Mouse (Mus musculus): Measurements from ENCODE around the gene Abca12. TPM values are rescaled to one million over a fixed set of nuclear protein-coding genes. Genes with fewer than 3 reads are reported as not detected.
A peak's percentile ranks its signal among the peaks of the same experiment; 100 is the strongest.

The Abca12 gene
- total RNA-seq, 2 experiments from 2014 or later: not detected

GRCm38 (mm10) chr1:71338548-71339340 lies 76.0 kb downstream of the Abca12 start:
- ATAC-seq (replicated peaks; ENCODE audit: poor library complexity): no peak

GRCm38 (mm10) chr1:71330349-71330748 lies 84.4 kb downstream of the Abca12 start:
- ATAC-seq (replicated peaks; ENCODE audit: poor library complexity): peak; percentile 60

- ATAC-seq (replicated peaks; ENCODE audit: poor library complexity): no peak
Measured at GRCm38 (mm10) chr1:71312171-71312570, 102.5 kb downstream of the Abca12 start.

GRCm38 (mm10) chr1:71310614-71311013 lies 104.1 kb downstream of the Abca12 start:
- no peak for ATAC-seq (replicated peaks; ENCODE audit: poor library complexity)

GRCm38 (mm10) chr1:71307362-71307761 lies 107.3 kb downstream of the Abca12 start:
- no peak for ATAC-seq (replicated peaks; ENCODE audit: poor library complexity)

GRCm38 (mm10) chr1:71306196-71306595 lies 108.5 kb downstream of the Abca12 start:
- ATAC-seq (replicated peaks; ENCODE audit: poor library complexity): no peak

GRCm38 (mm10) chr1:71304588-71304987 lies 110.1 kb downstream of the Abca12 start:
- no peak for ATAC-seq (replicated peaks; ENCODE audit: poor library complexity)

GRCm38 (mm10) chr1:71297021-71297420 lies 117.7 kb downstream of the Abca12 start:
- ATAC-seq (replicated peaks; ENCODE audit: poor library complexity): no peak

GRCm38 (mm10) chr1:71296585-71296984 lies 118.1 kb downstream of the Abca12 start:
- ATAC-seq (replicated peaks; ENCODE audit: poor library complexity): no peak

- no peak for ATAC-seq (replicated peaks; ENCODE audit: poor library complexity)
Measured at GRCm38 (mm10) chr1:71291917-71292316, 122.8 kb downstream of the Abca12 start.

- peak; percentile 86 for ATAC-seq (replicated peaks; ENCODE audit: poor library complexity)
Measured at GRCm38 (mm10) chr1:71289511-71289910, 125.2 kb downstream of the Abca12 start.

GRCm38 (mm10) chr1:71276940-71277339 lies 137.8 kb downstream of the Abca12 start:
- no peak for ATAC-seq (replicated peaks; ENCODE audit: poor library complexity)

- no peak for ATAC-seq (replicated peaks; ENCODE audit: poor library complexity)
Measured at GRCm38 (mm10) chr1:71272550-71272949, 142.2 kb downstream of the Abca12 start.

GRCm38 (mm10) chr1:71272077-71272476 lies 142.6 kb downstream of the Abca12 start:
- no peak for ATAC-seq (replicated peaks; ENCODE audit: poor library complexity)

- no peak for ATAC-seq (replicated peaks; ENCODE audit: poor library complexity)
Measured at GRCm38 (mm10) chr1:71270083-71270482, 144.6 kb downstream of the Abca12 start.

- no peak for ATAC-seq (replicated peaks; ENCODE audit: poor library complexity)
Measured at GRCm38 (mm10) chr1:71266630-71267029, 148.1 kb downstream of the Abca12 start.

- no peak for ATAC-seq (replicated peaks; ENCODE audit: poor library complexity)
Measured at GRCm38 (mm10) chr1:71263532-71263931, 151.2 kb downstream of the Abca12 start.

GRCm38 (mm10) chr1:71244647-71245046 lies 170.1 kb downstream of the Abca12 start:
- ATAC-seq (replicated peaks; ENCODE audit: poor library complexity): no peak

GRCm38 (mm10) chr1:71241396-71241795 lies 173.3 kb downstream of the Abca12 start:
- no peak for ATAC-seq (replicated peaks; ENCODE audit: poor library complexity)

GRCm38 (mm10) chr1:71239586-71239985 lies 175.1 kb downstream of the Abca12 start:
- ATAC-seq (replicated peaks; ENCODE audit: poor library complexity): no peak

GRCm38 (mm10) chr1:71235335-71235734 lies 179.4 kb downstream of the Abca12 start:
- no peak for ATAC-seq (replicated peaks; ENCODE audit: poor library complexity)

GRCm38 (mm10) chr1:71231211-71231610 lies 183.5 kb downstream of the Abca12 start:
- ATAC-seq (replicated peaks; ENCODE audit: poor library complexity): no peak

GRCm38 (mm10) chr1:71203581-71203980 lies 211.1 kb downstream of the Abca12 start:
- no peak for ATAC-seq (replicated peaks; ENCODE audit: poor library complexity)
